Mouse (Mus musculus): ENCODE data around the gene 4931428F04Rik.

4931428F04Rik gene

GRCm38 (mm10) chr8:105289805-105290460, at the start of gene 4931428F04Rik:
TSS of gene 4931428F04Rik (minus strand) at chr8:105289864.
- peak; percentile 77 for DNase-seq

- no peak for DNase-seq
Measured at GRCm38 (mm10) chr8:105338992-105339391, 49.3 kb upstream of the 4931428F04Rik start.

- DNase-seq = peak; percentile 38
Measured at GRCm38 (mm10) chr8:105336373-105337130, 46.9 kb upstream of the 4931428F04Rik start.

GRCm38 (mm10) chr8:105332523-105332922, 42.9 kb upstream of the 4931428F04Rik start:
- no peak for DNase-seq

- DNase-seq = no peak
Measured at GRCm38 (mm10) chr8:105331931-105332330, 42.3 kb upstream of the 4931428F04Rik start.

- no peak for DNase-seq
Measured at GRCm38 (mm10) chr8:105331469-105331868, 41.8 kb upstream of the 4931428F04Rik start.

- DNase-seq = no peak
Measured at GRCm38 (mm10) chr8:105330325-105330724, 40.7 kb upstream of the 4931428F04Rik start.

GRCm38 (mm10) chr8:105326968-105327367, 37.3 kb upstream of the 4931428F04Rik start:
- no peak for DNase-seq

- peak; percentile 99 for DNase-seq
Measured at GRCm38 (mm10) chr8:105326141-105326672, 36.5 kb upstream of the 4931428F04Rik start, which contains the start of the genes Lrrc29 and Tmem208. TSS of gene Lrrc29 (minus strand) at chr8:105326278. TSS of gene Tmem208 (plus strand) at chr8:105326354.

GRCm38 (mm10) chr8:105325641-105326093, 36.0 kb upstream of the 4931428F04Rik start:
- peak; percentile 55 for DNase-seq

- DNase-seq = no peak
Measured at GRCm38 (mm10) chr8:105323183-105323582, 33.5 kb upstream of the 4931428F04Rik start.

- no peak for DNase-seq
Measured at GRCm38 (mm10) chr8:105318662-105319190, 29.1 kb upstream of the 4931428F04Rik start.

GRCm38 (mm10) chr8:105317941-105318340, 28.3 kb upstream of the 4931428F04Rik start:
- no peak for DNase-seq

- DNase-seq = no peak
Measured at GRCm38 (mm10) chr8:105315073-105315769, 25.6 kb upstream of the 4931428F04Rik start.

GRCm38 (mm10) chr8:105313622-105314402, 24.1 kb upstream of the 4931428F04Rik start:
- no peak for DNase-seq

- no peak for DNase-seq
Measured at GRCm38 (mm10) chr8:105312891-105313481, 23.3 kb upstream of the 4931428F04Rik start.

GRCm38 (mm10) chr8:105311718-105312117, 22.1 kb upstream of the 4931428F04Rik start:
- DNase-seq = no peak

GRCm38 (mm10) chr8:105310118-105310517, 20.5 kb upstream of the 4931428F04Rik start:
- no peak for DNase-seq

- no peak for DNase-seq
Measured at GRCm38 (mm10) chr8:105309142-105309847, 19.6 kb upstream of the 4931428F04Rik start.

GRCm38 (mm10) chr8:105308428-105308827, 18.8 kb upstream of the 4931428F04Rik start:
- no peak for DNase-seq

GRCm38 (mm10) chr8:105307670-105308069, 18.0 kb upstream of the 4931428F04Rik start:
- DNase-seq = no peak
